Mouse (Mus musculus) adrenal gland, adult 2 months (tissue): Measurements from ENCODE around the gene Zbtb3. TPM values are rescaled to one million over a fixed set of nuclear protein-coding genes. Genes with fewer than 3 reads are reported as not detected.
A peak's percentile ranks its signal among the peaks of the same experiment; 100 is the strongest.

ENCODE experiments used
- DNase-seq: peaks from one replicate; pipeline ENCODE4 v3.0.0; 2021
- polyA plus RNA-seq: library from polyadenylated mRNA; depleted of rRNA; stranded (reverse); fragments of >200 nt; gene quantifications from 2 replicates; pipeline ENCODE4 v1.2.3, GENCODE M21; 2012; rRNA removed
- total RNA-seq, 2 experiments: library from RNA; stranded (reverse); gene quantifications; 2 replicates each; pipeline ENCODE4 v1.2.3; 2021

Zbtb3 gene
- total and polyA plus RNA-seq, 3 experiments: 2.1 to 3.4 (median 2.4) TPM

GRCm38 (mm10) chr19:8839908-8840791 lies 37.8 kb downstream of the Zbtb3 start:
- peak; percentile 90 for DNase-seq

GRCm38 (mm10) chr19:8841012-8841411 lies 38.7 kb downstream of the Zbtb3 start:
- DNase-seq: no peak

- no peak for DNase-seq
These were observed 40.6 kb downstream of the Zbtb3 start for GRCm38 (mm10) chr19:8842961-8843360.

- DNase-seq: peak; percentile 76
These were observed 42.2 kb downstream of the Zbtb3 start for GRCm38 (mm10) chr19:8844371-8845129.

GRCm38 (mm10) chr19:8848356-8848755 lies 46.0 kb downstream of the Zbtb3 start:
- DNase-seq: no peak

- peak; percentile 63 for DNase-seq
These were observed 48.1 kb downstream of the Zbtb3 start, which contains the start of gene Lrrn4cl for GRCm38 (mm10) chr19:8850402-8850901. Gene Lrrn4cl (plus strand): TSS chr19:8850768.

- DNase-seq: no peak
These were observed 49.3 kb downstream of the Zbtb3 start for GRCm38 (mm10) chr19:8851639-8852038.

- no peak for DNase-seq
These were observed 50.0 kb downstream of the Zbtb3 start for GRCm38 (mm10) chr19:8852236-8852928.

- DNase-seq: no peak
These were observed 50.8 kb downstream of the Zbtb3 start for GRCm38 (mm10) chr19:8853117-8853516.

Other genes with a start within 250 kb of the Zbtb3 start
Only the 30 nearest of the 33 such genes appear.
- gene Chrm1, start 138.8 kb upstream of the Zbtb3 start, total RNA-seq: 1 to 10 TPM in 1 of 2 experiments, under 1 TPM in 1; 0.86 to 1.9 TPM
- 1.1 and 1.5 TPM in 2 replicates for gene Chrm1, start 138.8 kb upstream of the Zbtb3 start, polyA plus RNA-seq
- 100 to 1,000 TPM; 202 to 548 TPM for gene Slc3a2, start 79.2 kb upstream of the Zbtb3 start, total RNA-seq
- gene Slc3a2, start 79.2 kb upstream of the Zbtb3 start, polyA plus RNA-seq: 162 and 192 TPM in 2 replicates
- gene Wdr74, start 66.7 kb upstream of the Zbtb3 start, total RNA-seq: 10 to 100 TPM; 54.3 to 77.1 TPM
- 23.4 and 24.0 TPM in 2 replicates for gene Wdr74, start 66.7 kb upstream of the Zbtb3 start, polyA plus RNA-seq
- gene 1700092M07Rik, start 61.8 kb upstream of the Zbtb3 start, total RNA-seq: under 1 TPM; 0.79 to 0.84 TPM
- gene 1700092M07Rik, start 61.8 kb upstream of the Zbtb3 start, polyA plus RNA-seq: not detected in 2 replicates
- 10 to 100 TPM; 80.4 to 95.4 TPM for gene Stx5a, start 61.1 kb upstream of the Zbtb3 start, total RNA-seq
- gene Stx5a, start 61.1 kb upstream of the Zbtb3 start, polyA plus RNA-seq: 67.1 and 73.5 TPM in 2 replicates
- gene Nxf1, start 45.5 kb upstream of the Zbtb3 start, total RNA-seq: 100 to 1,000 TPM; 102 to 165 TPM
- gene Nxf1, start 45.5 kb upstream of the Zbtb3 start, polyA plus RNA-seq: 43.4 and 48.0 TPM in 2 replicates
- 100 to 1,000 TPM; 114 to 134 TPM for gene Tmem223, start 31.6 kb upstream of the Zbtb3 start, total RNA-seq
- 352 and 381 TPM in 2 replicates for gene Tmem223, start 31.6 kb upstream of the Zbtb3 start, polyA plus RNA-seq
- gene Tmem179b, start 28.1 kb upstream of the Zbtb3 start, total RNA-seq: 10 to 100 TPM; 60.9 to 62.7 TPM
- 163 and 218 TPM in 2 replicates for gene Tmem179b, start 28.1 kb upstream of the Zbtb3 start, polyA plus RNA-seq
- gene Taf6l, start 16.1 kb upstream of the Zbtb3 start, total RNA-seq: 10 to 100 TPM; 11.9 to 17.2 TPM
- 22.4 and 25.1 TPM in 2 replicates for gene Taf6l, start 16.1 kb upstream of the Zbtb3 start, polyA plus RNA-seq
- gene Polr2g, start 4.0 kb upstream of the Zbtb3 start, total RNA-seq: 100 to 1,000 TPM in 1 of 2 experiments, 10 to 100 TPM in 1; 71.9 to 103 TPM
- 24.0 and 25.9 TPM in 2 replicates for gene Polr2g, start 4.0 kb upstream of the Zbtb3 start, polyA plus RNA-seq
- gene Ttc9c, start 16.8 kb downstream of the Zbtb3 start, total RNA-seq: 10 to 100 TPM; 28.8 to 39.3 TPM
- gene Ttc9c, start 16.8 kb downstream of the Zbtb3 start, polyA plus RNA-seq: 5.4 and 7.0 TPM in 2 replicates
- gene Hnrnpul2, start 17.5 kb downstream of the Zbtb3 start, total RNA-seq: 10 to 100 TPM; 56.3 to 57.4 TPM
- 8.4 and 10.0 TPM in 2 replicates for gene Hnrnpul2, start 17.5 kb downstream of the Zbtb3 start, polyA plus RNA-seq
- gene AC129217.1, start 27.2 kb downstream of the Zbtb3 start, total RNA-seq: 10 to 100 TPM in 1 of 2 experiments, not detected in 1; 11.6 TPM
- gene AC129217.1, start 27.2 kb downstream of the Zbtb3 start, polyA plus RNA-seq: not detected in 2 replicates
- gene Bscl2, start 34.9 kb downstream of the Zbtb3 start, total RNA-seq: 100 to 1,000 TPM; 178 to 191 TPM
- gene Bscl2, start 34.9 kb downstream of the Zbtb3 start, polyA plus RNA-seq: 373 and 386 TPM in 2 replicates
- 1 to 10 TPM; 5.7 to 7.0 TPM for gene Gng3, start 36.6 kb downstream of the Zbtb3 start, total RNA-seq
- 6.8 and 7.3 TPM in 2 replicates for gene Gng3, start 36.6 kb downstream of the Zbtb3 start, polyA plus RNA-seq
- 1 to 10 TPM; 2.2 to 6.2 TPM for gene Lrrn4cl, start 48.2 kb downstream of the Zbtb3 start, total RNA-seq
- gene Lrrn4cl, start 48.2 kb downstream of the Zbtb3 start, polyA plus RNA-seq: 1.2 and 1.3 TPM in 2 replicates
- 100 to 1,000 TPM; 197 to 224 TPM for gene Ubxn1, start 68.9 kb downstream of the Zbtb3 start, total RNA-seq
- 140 and 142 TPM in 2 replicates for gene Ubxn1, start 68.9 kb downstream of the Zbtb3 start, polyA plus RNA-seq
- gene Uqcc3, start 78.4 kb downstream of the Zbtb3 start, total RNA-seq: 10 to 100 TPM; 48.7 to 76.9 TPM
- 16.0 and 18.1 TPM in 2 replicates for gene Uqcc3, start 78.4 kb downstream of the Zbtb3 start, polyA plus RNA-seq
- gene Lbhd1, start 81.2 kb downstream of the Zbtb3 start, total RNA-seq: 10 to 100 TPM in 1 of 2 experiments, 1 to 10 TPM in 1; 5.8 to 13.3 TPM
- 0.28 and 1.1 TPM in 2 replicates for gene Lbhd1, start 81.2 kb downstream of the Zbtb3 start, polyA plus RNA-seq
- gene Gm49403, start 81.4 kb downstream of the Zbtb3 start, total RNA-seq: not detected
- not detected in 2 replicates for gene Gm49403, start 81.4 kb downstream of the Zbtb3 start, polyA plus RNA-seq
- gene 1810009A15Rik, start 86.3 kb downstream of the Zbtb3 start, total RNA-seq: 10 to 100 TPM; 46.8 to 53.6 TPM
- 4.3 and 5.6 TPM in 2 replicates for gene 1810009A15Rik, start 86.3 kb downstream of the Zbtb3 start, polyA plus RNA-seq
- gene Gm49416, start 86.4 kb downstream of the Zbtb3 start, total RNA-seq: 1 to 10 TPM; 3.2 to 4.5 TPM
- not detected in 2 replicates for gene Gm49416, start 86.4 kb downstream of the Zbtb3 start, polyA plus RNA-seq
- gene Ints5, start 90.5 kb downstream of the Zbtb3 start, total RNA-seq: 10 to 100 TPM; 21.5 to 23.7 TPM
- 23.5 and 29.6 TPM in 2 replicates for gene Ints5, start 90.5 kb downstream of the Zbtb3 start, polyA plus RNA-seq
- gene Ganab, start 95.5 kb downstream of the Zbtb3 start, total RNA-seq: 100 to 1,000 TPM; 172 to 199 TPM
- 77.2 and 98.7 TPM in 2 replicates for gene Ganab, start 95.5 kb downstream of the Zbtb3 start, polyA plus RNA-seq
- 10 to 100 TPM; 57.0 to 70.5 TPM for gene B3gat3, start 117.8 kb downstream of the Zbtb3 start, total RNA-seq
- gene B3gat3, start 117.8 kb downstream of the Zbtb3 start, polyA plus RNA-seq: 147 and 159 TPM in 2 replicates
- gene Rom1, start 126.8 kb downstream of the Zbtb3 start, total RNA-seq: 10 to 100 TPM; 37.0 to 46.9 TPM
- gene Rom1, start 126.8 kb downstream of the Zbtb3 start, polyA plus RNA-seq: 105 and 116 TPM in 2 replicates
- gene Eml3, start 127.0 kb downstream of the Zbtb3 start, total RNA-seq: 10 to 100 TPM; 39.7 to 51.0 TPM
- gene Eml3, start 127.0 kb downstream of the Zbtb3 start, polyA plus RNA-seq: 70.6 and 80.7 TPM in 2 replicates
- 10 to 100 TPM; 81.8 to 86.1 TPM for gene Mta2, start 139.3 kb downstream of the Zbtb3 start, total RNA-seq
- 15.9 and 20.6 TPM in 2 replicates for gene Mta2, start 139.3 kb downstream of the Zbtb3 start, polyA plus RNA-seq
- gene Tut1, start 151.3 kb downstream of the Zbtb3 start, total RNA-seq: 10 to 100 TPM; 19.6 to 23.9 TPM
- 16.3 and 22.4 TPM in 2 replicates for gene Tut1, start 151.3 kb downstream of the Zbtb3 start, polyA plus RNA-seq
- gene Eef1g, start 164.5 kb downstream of the Zbtb3 start, total RNA-seq: 100 to 1,000 TPM; 331 to 355 TPM
- gene Eef1g, start 164.5 kb downstream of the Zbtb3 start, polyA plus RNA-seq: 63.8 and 90.8 TPM in 2 replicates